Mouse (Mus musculus): ENCODE data around the gene Gm11032. TPM values are rescaled to one million over a fixed set of nuclear protein-coding genes. Genes with fewer than 3 reads are reported as not detected.
"Not testable (repeated sequence)": the region's sequence is repeated elsewhere in the genome, so short reads cannot be mapped to it uniquely, and the experiment has no call there.

The Gm11032 gene
- not detected in 2 replicates for polyA plus RNA-seq (2015; fragmentation: Nextera tagmentation; extraction: Ambion mirVana)

DNA sequence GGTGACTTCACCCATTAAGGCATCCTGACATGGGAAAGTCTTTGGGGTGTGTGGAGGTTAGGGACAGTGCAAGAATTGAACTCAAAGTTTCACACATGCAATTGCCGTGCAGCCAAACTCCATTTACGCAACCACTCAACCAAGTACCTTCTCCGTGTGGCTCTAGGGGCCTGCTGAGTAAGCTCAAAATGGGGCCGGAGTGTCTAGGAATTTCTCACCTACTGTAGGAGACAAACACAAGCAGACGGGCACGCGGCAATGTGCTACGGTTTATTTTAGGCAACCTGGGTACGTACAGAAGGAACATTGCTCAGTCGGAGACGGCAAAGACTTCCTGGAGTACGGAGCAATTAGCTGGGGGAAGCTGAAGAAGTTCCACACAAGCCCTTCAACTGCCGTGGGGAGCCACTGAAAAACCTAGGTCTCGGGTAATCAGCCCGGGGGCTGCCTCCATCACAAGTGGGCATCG lies at the start of gene Gm11032:
TSS of gene Gm11032 (plus strand) at position 51 of the 469 bp plus-strand sequence.
- no peak within 1 kb of the TSS for H3K4me2 ChIP-seq (ENCODE audit: low read length)
- ATAC-seq = no peak
- H3K4me1 ChIP-seq (ENCODE audit: control insufficient read depth, insufficient read depth, low read length) = no peaks in the 10 kb centered on the region
- no peaks in the 10 kb centered on the region for H3K36me3 ChIP-seq (ENCODE audit: control insufficient read depth, insufficient read depth, low read length)
- H3K27me3 ChIP-seq (ENCODE audit: control insufficient read depth, insufficient read depth, low read depth, low read length) = no peaks in the 10 kb centered on the region
- no peak within 1 kb of the TSS for H3K4me3 ChIP-seq (ENCODE audit: low read depth, low read length)
- WGBS = 84% methylated on average over 16 of the region's 16 CpGs
- H3K9me3 ChIP-seq (replicated peaks; ENCODE audit: control insufficient read depth, low read length, poor library complexity, severe bottlenecking) = no peaks in the 10 kb centered on the region
- H3K27ac ChIP-seq (ENCODE audit: low read length) = no peak within 1 kb of the TSS
- no peak within 1 kb of the TSS for H3K9ac ChIP-seq (ENCODE audit: low read depth, low read length)

DNA sequence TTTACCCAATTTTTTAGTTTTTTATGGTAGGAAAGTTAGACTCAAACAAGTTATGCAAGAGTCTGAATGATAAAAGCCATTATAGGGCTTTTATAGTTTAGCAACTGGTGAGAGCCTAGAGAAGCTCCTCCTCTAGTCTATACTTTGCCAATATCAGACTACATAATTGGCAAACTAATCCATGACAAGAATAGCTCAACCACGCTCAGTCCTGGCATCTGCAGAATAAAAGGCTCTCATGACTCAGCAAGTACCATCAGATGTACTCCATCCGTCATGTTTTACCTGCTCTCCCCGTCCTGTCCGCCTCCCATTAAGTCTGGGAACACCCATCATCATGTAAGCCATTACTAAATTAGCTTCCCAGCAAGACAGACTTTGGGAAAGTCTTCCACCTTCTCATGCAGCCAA lies 48.4 kb upstream of the Gm11032 start:
- Histone ChIP-seq H3K4me2 (ENCODE audit: low read length) (no peak overlapping the region), H3K9ac (ENCODE audit: low read depth, low read length) (no peak overlapping the region), H3K4me3 (ENCODE audit: low read depth, low read length) (no peak overlapping the region), H3K27me3 (ENCODE audit: control insufficient read depth, insufficient read depth, low read depth, low read length) (no peaks in the 10 kb centered on the region), H3K4me1 (ENCODE audit: control insufficient read depth, insufficient read depth, low read length) (peaks cover 2% of the 10 kb centered on the region), H3K36me3 (ENCODE audit: control insufficient read depth, insufficient read depth, low read length) (no peaks in the 10 kb centered on the region), H3K9me3 (replicated peaks; ENCODE audit: control insufficient read depth, low read length, poor library complexity, severe bottlenecking) (no peaks in the 10 kb centered on the region), H3K27ac (ENCODE audit: low read length) (no peak overlapping the region)
- WGBS = 80% methylated on average over 4 of the region's 4 CpGs
- no peak for ATAC-seq

DNA sequence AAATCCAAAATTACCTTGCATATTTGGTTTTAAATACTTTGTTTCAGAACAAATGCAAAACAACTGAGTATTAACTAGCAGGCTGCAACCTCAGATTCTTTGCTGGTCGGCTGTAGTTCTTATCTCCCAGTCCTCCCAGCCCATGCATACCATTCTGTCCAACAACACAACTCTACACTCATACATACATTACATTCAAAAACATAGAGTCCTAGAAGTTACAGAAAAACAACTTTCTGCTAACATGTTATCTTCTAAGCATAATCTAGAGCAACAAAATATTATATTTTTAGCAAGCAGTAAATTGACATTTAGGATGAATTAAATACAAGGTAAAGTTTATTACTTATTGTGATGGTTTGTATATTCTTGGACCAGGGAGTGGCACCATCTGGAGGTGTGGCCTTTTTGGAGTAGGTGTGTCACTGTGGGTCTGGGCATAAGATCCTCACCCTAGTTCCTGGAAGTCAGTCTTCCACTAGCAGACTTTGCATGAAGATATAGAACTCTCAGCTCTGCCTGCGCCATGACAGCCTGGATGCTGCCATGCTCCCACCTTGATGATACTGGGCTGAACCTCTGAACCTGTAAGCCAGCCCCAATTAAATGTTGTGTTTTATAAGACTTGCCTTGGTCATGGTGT lies 43.7 kb upstream of the Gm11032 start:
- 91% methylated on average over 2 of the region's 2 CpGs for WGBS
- ATAC-seq; H3K36me3 ChIP-seq (ENCODE audit: control insufficient read depth, insufficient read depth, low read length); H3K4me3 ChIP-seq (ENCODE audit: low read depth, low read length); H3K27me3 ChIP-seq (ENCODE audit: control insufficient read depth, insufficient read depth, low read depth, low read length); H3K9ac ChIP-seq (ENCODE audit: low read depth, low read length); H3K4me1 ChIP-seq (ENCODE audit: control insufficient read depth, insufficient read depth, low read length); H3K9me3 ChIP-seq (replicated peaks; ENCODE audit: control insufficient read depth, low read length, poor library complexity, severe bottlenecking); H3K27ac ChIP-seq (ENCODE audit: low read length); H3K4me2 ChIP-seq (ENCODE audit: low read length): not testable (repeated sequence)

DNA sequence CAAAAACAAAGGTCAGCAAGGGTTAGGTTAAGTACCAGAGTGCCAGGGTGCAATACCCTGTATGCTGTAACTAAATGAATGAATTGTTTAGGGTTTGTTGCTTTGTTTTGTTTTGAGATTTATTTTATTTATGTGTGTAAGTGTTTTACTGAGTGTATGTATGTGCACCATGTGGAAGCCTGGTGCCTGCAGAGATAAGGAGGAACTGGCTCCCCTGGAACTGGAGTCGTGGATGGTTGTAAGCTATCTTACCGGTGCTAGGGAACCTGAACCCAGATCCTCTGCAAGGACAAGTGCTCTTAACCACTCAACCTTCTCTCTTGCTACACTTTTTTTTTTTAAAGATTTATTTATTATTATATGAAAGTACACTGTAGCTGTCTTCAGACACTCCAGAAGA lies 42.8 kb upstream of the Gm11032 start:
- Histone ChIP-seq H3K4me3 (ENCODE audit: low read depth, low read length) (no peak overlapping the region), H3K9ac (ENCODE audit: low read depth, low read length) (no peak overlapping the region), H3K9me3 (replicated peaks; ENCODE audit: control insufficient read depth, low read length, poor library complexity, severe bottlenecking) (no peaks in the 10 kb centered on the region), H3K36me3 (ENCODE audit: control insufficient read depth, insufficient read depth, low read length) (no peaks in the 10 kb centered on the region), H3K4me2 (ENCODE audit: low read length) (no peak overlapping the region), H3K4me1 (ENCODE audit: control insufficient read depth, insufficient read depth, low read length) (peaks cover 2% of the 10 kb centered on the region), H3K27ac (ENCODE audit: low read length) (no peak overlapping the region), H3K27me3 (ENCODE audit: control insufficient read depth, insufficient read depth, low read depth, low read length) (no peaks in the 10 kb centered on the region)
- 95% methylated on average over 2 of the region's 2 CpGs for WGBS
- no peak for ATAC-seq

DNA sequence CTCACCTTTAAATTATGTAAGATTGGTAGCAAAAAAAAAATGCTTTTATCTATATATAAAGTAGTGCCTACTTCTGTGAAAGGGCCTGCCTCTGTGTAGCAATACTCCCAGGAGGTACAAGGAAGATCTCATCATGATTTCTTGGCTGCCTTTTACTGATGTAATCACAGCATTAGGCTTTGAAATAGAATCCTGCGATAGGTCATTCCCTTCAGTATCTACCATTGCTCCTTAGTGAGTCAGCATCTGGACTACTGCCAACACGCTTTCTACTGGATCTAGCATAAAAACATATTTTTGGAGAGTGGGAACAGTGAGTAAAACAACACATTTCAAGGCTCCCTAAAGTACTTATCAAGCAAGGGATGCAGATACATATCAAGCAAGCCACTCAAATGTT lies 41.2 kb upstream of the Gm11032 start:
- 70% methylated on average over 2 of the region's 2 CpGs for WGBS
- H3K9ac ChIP-seq (ENCODE audit: low read depth, low read length) = no peak overlapping the region
- no peaks in the 10 kb centered on the region for H3K36me3 ChIP-seq (ENCODE audit: control insufficient read depth, insufficient read depth, low read length)
- no peak overlapping the region for H3K4me2 ChIP-seq (ENCODE audit: low read length)
- no peak for ATAC-seq
- no peak overlapping the region for H3K27ac ChIP-seq (ENCODE audit: low read length)
- no peak overlapping the region for H3K4me3 ChIP-seq (ENCODE audit: low read depth, low read length)
- H3K4me1 ChIP-seq (ENCODE audit: control insufficient read depth, insufficient read depth, low read length) = peaks cover 2% of the 10 kb centered on the region
- H3K9me3 ChIP-seq (replicated peaks; ENCODE audit: control insufficient read depth, low read length, poor library complexity, severe bottlenecking) = no peaks in the 10 kb centered on the region
- H3K27me3 ChIP-seq (ENCODE audit: control insufficient read depth, insufficient read depth, low read depth, low read length) = no peaks in the 10 kb centered on the region

DNA sequence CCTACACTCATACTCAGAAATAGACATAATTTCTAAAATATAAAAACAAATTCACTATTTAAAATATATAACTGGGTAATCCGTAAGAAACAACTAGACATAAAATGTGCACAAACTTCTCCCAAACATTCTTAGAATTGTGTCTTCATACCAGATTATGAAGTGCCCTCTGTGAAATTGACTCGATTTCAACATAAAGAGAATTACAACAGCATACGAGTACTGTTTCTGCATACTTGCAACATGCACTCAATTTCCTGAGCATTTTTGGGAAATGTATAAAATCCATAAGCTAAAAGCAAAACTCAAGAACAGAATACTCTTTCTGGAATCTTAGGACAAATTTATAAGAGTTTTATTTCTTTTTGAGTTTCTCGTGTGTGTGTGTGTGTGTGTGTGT lies 28.1 kb upstream of the Gm11032 start:
- Histone ChIP-seq H3K4me1 (ENCODE audit: control insufficient read depth, insufficient read depth, low read length) (peaks cover 24% of the 10 kb centered on the region), H3K4me3 (ENCODE audit: low read depth, low read length) (no peak overlapping the region), H3K36me3 (ENCODE audit: control insufficient read depth, insufficient read depth, low read length) (no peaks in the 10 kb centered on the region), H3K27me3 (ENCODE audit: control insufficient read depth, insufficient read depth, low read depth, low read length) (no peaks in the 10 kb centered on the region), H3K4me2 (ENCODE audit: low read length) (no peak overlapping the region), H3K9ac (ENCODE audit: low read depth, low read length) (no peak overlapping the region), H3K27ac (ENCODE audit: low read length) (no peak overlapping the region), H3K9me3 (replicated peaks; ENCODE audit: control insufficient read depth, low read length, poor library complexity, severe bottlenecking) (no peaks in the 10 kb centered on the region)
- 88% methylated on average over 4 of the region's 4 CpGs for WGBS
- no peak for ATAC-seq

DNA sequence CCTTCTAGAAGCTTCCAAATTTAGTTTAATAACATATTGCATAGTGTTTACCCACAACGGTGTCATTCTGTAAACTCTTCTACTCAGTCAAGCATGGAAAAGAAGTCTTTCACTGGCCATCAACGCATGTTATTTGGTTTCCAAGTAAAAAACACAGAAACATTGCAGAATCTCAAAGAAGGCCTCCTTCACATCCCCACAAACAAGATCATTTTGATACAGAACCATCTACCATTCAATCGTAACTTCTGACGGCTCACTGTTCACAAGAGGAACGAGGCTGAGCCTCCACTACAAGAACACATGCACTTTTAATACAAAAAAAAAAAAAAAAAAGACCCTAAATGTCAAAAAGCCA lies 26.4 kb upstream of the Gm11032 start:
- H3K27ac ChIP-seq (ENCODE audit: low read length) = no peak overlapping the region
- no peaks in the 10 kb centered on the region for H3K27me3 ChIP-seq (ENCODE audit: control insufficient read depth, insufficient read depth, low read depth, low read length)
- H3K4me3 ChIP-seq (ENCODE audit: low read depth, low read length) = peak overlapping the region; percentile 98
- H3K36me3 ChIP-seq (ENCODE audit: control insufficient read depth, insufficient read depth, low read length) = no peaks in the 10 kb centered on the region
- peak overlapping the region; percentile 81 for H3K4me2 ChIP-seq (ENCODE audit: low read length)
- peak overlapping the region; percentile 95; the same call in 1 of the 2 replicates for H3K9ac ChIP-seq (ENCODE audit: low read depth, low read length)
- ATAC-seq = no peak
- no peaks in the 10 kb centered on the region for H3K9me3 ChIP-seq (replicated peaks; ENCODE audit: control insufficient read depth, low read length, poor library complexity, severe bottlenecking)
- H3K4me1 ChIP-seq (ENCODE audit: control insufficient read depth, insufficient read depth, low read length) = peaks cover 24% of the 10 kb centered on the region
- WGBS = 13% methylated on average over 5 of the region's 5 CpGs

DNA sequence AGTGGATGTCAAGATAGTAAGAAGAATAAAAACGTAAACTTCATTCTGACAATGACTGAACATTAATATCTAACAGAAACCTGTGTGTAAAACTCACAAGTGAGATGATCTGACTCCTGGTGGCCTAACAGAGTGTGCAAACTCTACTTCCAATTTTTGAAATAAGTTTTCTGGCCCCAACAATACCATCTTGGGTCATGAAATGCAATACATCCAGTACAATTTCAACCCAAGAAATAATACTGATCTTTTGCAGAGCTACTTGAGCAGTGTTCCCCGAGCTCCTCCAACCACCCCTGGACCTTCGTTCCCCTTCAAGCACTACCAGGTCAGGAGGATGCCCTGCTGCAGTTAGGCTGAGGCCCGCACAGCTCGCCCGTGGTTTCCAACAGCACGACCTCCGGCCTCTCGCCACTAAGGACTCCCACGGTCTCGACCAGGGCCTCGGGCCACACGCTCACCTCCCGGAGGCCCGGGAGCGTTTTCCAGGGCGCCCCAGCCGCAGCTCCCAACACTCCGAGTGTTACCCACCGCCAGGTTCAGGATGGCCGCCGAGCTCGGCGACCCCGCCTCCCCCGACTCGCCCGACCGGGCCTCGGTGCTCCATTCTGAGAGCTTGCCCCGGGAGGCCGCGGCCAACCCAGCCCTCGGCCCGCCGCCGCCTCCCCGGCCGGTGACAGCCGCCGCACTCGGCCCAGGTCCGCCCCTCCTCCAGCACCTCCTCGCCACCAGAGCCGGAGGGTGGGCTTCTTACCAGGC lies 25.8 kb upstream of the Gm11032 start:
- peak; percentile 89 for ATAC-seq
- peak overlapping the region; percentile 98 for H3K4me3 ChIP-seq (ENCODE audit: low read depth, low read length)
- H3K27me3 ChIP-seq (ENCODE audit: control insufficient read depth, insufficient read depth, low read depth, low read length) = no peaks in the 10 kb centered on the region
- H3K4me1 ChIP-seq (ENCODE audit: control insufficient read depth, insufficient read depth, low read length) = peaks cover 24% of the 10 kb centered on the region
- WGBS = under 1% methylated on average over 42 of the region's 45 CpGs
- peak overlapping the region; percentile 95 for H3K9ac ChIP-seq (ENCODE audit: low read depth, low read length)
- H3K27ac ChIP-seq (ENCODE audit: low read length) = peak overlapping the region; percentile 98
- peak overlapping the region; percentile 81 for H3K4me2 ChIP-seq (ENCODE audit: low read length)
- H3K9me3 ChIP-seq (replicated peaks; ENCODE audit: control insufficient read depth, low read length, poor library complexity, severe bottlenecking) = no peaks in the 10 kb centered on the region
- H3K36me3 ChIP-seq (ENCODE audit: control insufficient read depth, insufficient read depth, low read length) = no peaks in the 10 kb centered on the region

Measured in midbrain, embryonic 16.5 days (tissue).